Mouse (Mus musculus) limb, embryonic 14.5 days (tissue): ENCODE data around the gene Lbhd2. TPM values are rescaled to one million over a fixed set of nuclear protein-coding genes. Genes with fewer than 3 reads are reported as not detected.

Experiments
- ATAC-seq: fragments of 200-750 bp; cut with Nextera tagmentation; 2 replicates; pipeline ENCODE4 v1.8.0; 2017; ENCODE audit warnings: low read depth, moderate number of reproducible peaks, moderate TSS enrichment; ENCODE audit not compliant: low FRiP score
- DNase-seq: peaks from one replicate; pipeline ENCODE4 v3.0.0-alpha.2; 2015; ENCODE audit warnings: low spot score
- H3K27ac ChIP-seq: fragments of 300-500 bp; sonication (generic); replicated peaks from 2 replicates; pipeline ENCODE4 v1.5.1; 2014; ENCODE audit warnings: low read depth, mild to moderate bottlenecking, low read length, moderate library complexity, mixed read lengths
- H3K27me3 ChIP-seq: fragments of 300-500 bp; sonication (generic); 2 replicates; pipeline ENCODE4 v1.6.1; 2014; ENCODE audit warnings: low read length, mixed read lengths; ENCODE audit not compliant: control insufficient read depth, insufficient read depth
- H3K36me3 ChIP-seq: fragments of 300-500 bp; sonication (generic); 2 replicates; pipeline ENCODE4 v1.6.1; 2014; ENCODE audit warnings: mild to moderate bottlenecking, low read length, moderate library complexity, mixed read lengths; ENCODE audit not compliant: control insufficient read depth, insufficient read depth
- H3K4me1 ChIP-seq: fragments of 300-500 bp; sonication (generic); 2 replicates; pipeline ENCODE4 v1.6.1; 2014; ENCODE audit warnings: antibody characterized with exemption, low read length, mixed read lengths; ENCODE audit not compliant: control insufficient read depth, insufficient read depth
- H3K4me2 ChIP-seq: fragments of 300-500 bp; sonication (generic); replicated peaks from 2 replicates; pipeline ENCODE4 v1.6.1; 2014; ENCODE audit warnings: low read depth, mild to moderate bottlenecking, low read length, moderate library complexity; ENCODE audit not compliant: severe bottlenecking
- H3K4me3 ChIP-seq: fragments of 300-500 bp; sonication (generic); replicated peaks from 2 replicates; pipeline ENCODE4 v1.5.1; 2014; ENCODE audit warnings: low read length
- H3K9ac ChIP-seq: fragments of 300-500 bp; sonication (generic); 2 replicates; pipeline ENCODE4 v1.6.1; 2014; ENCODE audit warnings: mild to moderate bottlenecking, low read depth, low read length, moderate library complexity; ENCODE audit not compliant: severe bottlenecking
- H3K9me3 ChIP-seq: fragments of 300-500 bp; sonication (generic); 2 replicates; pipeline ENCODE4 v1.6.1; 2016; ENCODE audit warnings: low read length; ENCODE audit not compliant: control insufficient read depth
- POLR2A ChIP-seq: fragments of 200-500 bp; IDR thresholded peaks from 2 replicates; pipeline ENCODE4 v1.8.0; 2012; ENCODE audit warnings: inconsistent platforms, mild to moderate bottlenecking, moderate library complexity, borderline replicate concordance; ENCODE audit not compliant: insufficient read depth, insufficient read length; ENCODE audit errors: extremely low read depth
- WGBS: fragments of 180-500 bp; shearing (Covaris S2); extraction: QIAGEN DNeasy Blood & Tissue Kit; methylation state at CpG from one replicate; pipeline ENCODE4 v1.1.7; 2014; 5-methylcytosine and 5-hydroxymethylcytosine counted together
- polyA plus RNA-seq, 2 experiments: library from polyadenylated mRNA; depleted of rRNA in 1 of 2; stranded (reverse) in 1 of 2; unstranded in 1 of 2; fragments of >200 nt; fragmentation: Nextera tagmentation in 1 of 2; extraction: Ambion mirVana in 1 of 2; gene quantifications; 2 replicates each; pipeline versions ENCODE4 v1.2.1 to v1.2.3; 2012 to 2014

Lbhd2 gene
- polyA plus RNA-seq, 2 experiments: 11.0 to 19.2 TPM

GRCm38 (mm10) chr12:111424547-111424946 is 17.9 kb downstream of the Lbhd2 start:
- H3K4me3 ChIP-seq: no peak overlapping the region
- no peak for DNase-seq
- ATAC-seq: no peak
- no peak overlapping the region for H3K9ac ChIP-seq
- H3K9me3 ChIP-seq: no peaks in the 10 kb centered on the region
- no peak overlapping the region for H3K4me2 ChIP-seq
- peaks cover 77% of the 10 kb centered on the region for H3K27me3 ChIP-seq
- TF ChIP-seq POLR2A: no peak
- no peak overlapping the region for H3K27ac ChIP-seq
- peaks cover 29% of the 10 kb centered on the region for H3K4me1 ChIP-seq
- WGBS: 17% methylated on average over 9 of the region's 9 CpGs
- no peaks in the 10 kb centered on the region for H3K36me3 ChIP-seq

DNA sequence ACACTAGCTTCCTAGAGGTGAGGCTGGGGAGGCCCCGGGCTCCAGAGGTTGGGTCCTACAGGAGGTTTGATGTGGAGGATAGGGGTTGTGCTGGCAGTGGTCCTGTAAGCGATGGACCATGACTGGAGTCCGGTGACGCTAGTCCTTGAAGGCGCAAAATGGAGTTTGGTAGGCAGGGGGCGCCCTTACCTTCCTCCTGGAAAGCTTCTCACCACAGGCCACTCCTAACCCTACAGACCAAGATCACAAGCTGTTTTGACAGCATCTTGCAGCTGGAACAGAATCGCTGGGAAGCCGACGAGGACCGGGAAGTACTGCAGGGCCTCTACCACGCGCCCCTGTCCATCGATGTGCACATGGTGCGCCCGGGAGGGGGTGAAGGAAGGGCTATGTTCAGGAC is 18.6 kb downstream of the Lbhd2 start:
- ATAC-seq (no peak), DNase-seq (peak; percentile 83)
- no peaks in the 10 kb centered on the region for H3K9me3 ChIP-seq
- H3K4me3 ChIP-seq: no peak overlapping the region
- no peak overlapping the region for H3K27ac ChIP-seq
- H3K9ac ChIP-seq: no peak overlapping the region
- H3K36me3 ChIP-seq: no peaks in the 10 kb centered on the region
- H3K4me2 ChIP-seq: no peak overlapping the region
- TF ChIP-seq POLR2A: no peak
- 6% methylated on average over 15 of the region's 15 CpGs for WGBS
- H3K4me1 ChIP-seq: peaks cover 36% of the 10 kb centered on the region
- peaks cover 80% of the 10 kb centered on the region for H3K27me3 ChIP-seq

GRCm38 (mm10) chr12:111425789-111426460 is 19.3 kb downstream of the Lbhd2 start:
- Histone ChIP-seq H3K27ac (no peak overlapping the region), H3K27me3 (peaks cover 86% of the 10 kb centered on the region), H3K4me2 (no peak overlapping the region), H3K4me3 (no peak overlapping the region), H3K36me3 (no peaks in the 10 kb centered on the region), H3K4me1 (peaks cover 40% of the 10 kb centered on the region), H3K9me3 (no peaks in the 10 kb centered on the region), H3K9ac (no peak overlapping the region)
- TF ChIP-seq POLR2A: no peak
- DNase-seq (peak; percentile 81), ATAC-seq (no peak)
- WGBS: 17% methylated on average over 29 of the region's 29 CpGs

- no peak for TF ChIP-seq POLR2A
Observed at GRCm38 (mm10) chr12:111427438-111428113, 21.0 kb downstream of the Lbhd2 start.

GRCm38 (mm10) chr12:111428364-111428763 is 21.8 kb downstream of the Lbhd2 start:
- Histone ChIP-seq H3K4me1 (peaks cover 38% of the 10 kb centered on the region), H3K9me3 (no peaks in the 10 kb centered on the region), H3K36me3 (no peaks in the 10 kb centered on the region), H3K27me3 (peaks cover 81% of the 10 kb centered on the region), H3K4me2 (0 out of 2 replicates have a peak overlapping the region, but pooled peaks have one; percentile 65), H3K9ac (no peak overlapping the region), H3K27ac (no peak overlapping the region), H3K4me3 (no peak overlapping the region)
- DNase-seq (no peak), ATAC-seq (no peak)
- no peak for TF ChIP-seq POLR2A
- WGBS: 19% methylated on average over 8 of the region's 8 CpGs

More at GRCm38 (mm10) chr12:111427438-111428113, 21.0 kb downstream of the Lbhd2 start:
- no peak overlapping the region for H3K4me2 ChIP-seq
- peaks cover 86% of the 10 kb centered on the region for H3K27me3 ChIP-seq
- peaks cover 40% of the 10 kb centered on the region for H3K4me1 ChIP-seq
- H3K27ac ChIP-seq: no peak overlapping the region
- H3K4me3 ChIP-seq: no peak overlapping the region
- 40% methylated on average over 12 of the region's 12 CpGs for WGBS
- ATAC-seq: no peak
- H3K9me3 ChIP-seq: no peaks in the 10 kb centered on the region
- H3K9ac ChIP-seq: no peak overlapping the region
- no peaks in the 10 kb centered on the region for H3K36me3 ChIP-seq
- DNase-seq: peak; percentile 67
